Mouse (Mus musculus): ENCODE results near the gene D630003M21Rik.

Gene D630003M21Rik

GRCm38 (mm10) chr2:158236698-158237097, 7.7 kb upstream of the D630003M21Rik start:
- no peak for DNase-seq (ENCODE audit: low read depth)

DNA sequence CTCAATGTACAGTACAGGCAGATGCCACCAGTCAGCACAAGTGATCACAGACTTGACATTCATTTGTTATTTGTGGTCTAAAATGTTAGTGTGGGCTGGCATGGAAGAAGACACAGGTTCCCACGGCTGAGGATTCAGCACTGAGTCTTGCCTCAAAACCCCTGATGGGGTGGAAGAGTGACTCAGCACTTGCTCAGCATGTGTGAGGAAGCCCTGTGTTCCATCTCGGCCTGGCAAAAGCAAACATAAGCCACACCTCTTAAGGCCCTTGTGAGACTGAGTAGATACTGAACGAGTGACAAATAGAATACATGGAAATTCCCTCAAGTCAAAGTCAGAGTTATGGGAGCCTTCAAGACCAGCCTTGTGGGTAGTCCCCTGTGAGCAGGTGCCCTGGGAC, 4.1 kb upstream of the D630003M21Rik start:
- peak; percentile 65 for DNase-seq (ENCODE audit: low read depth)

DNA sequence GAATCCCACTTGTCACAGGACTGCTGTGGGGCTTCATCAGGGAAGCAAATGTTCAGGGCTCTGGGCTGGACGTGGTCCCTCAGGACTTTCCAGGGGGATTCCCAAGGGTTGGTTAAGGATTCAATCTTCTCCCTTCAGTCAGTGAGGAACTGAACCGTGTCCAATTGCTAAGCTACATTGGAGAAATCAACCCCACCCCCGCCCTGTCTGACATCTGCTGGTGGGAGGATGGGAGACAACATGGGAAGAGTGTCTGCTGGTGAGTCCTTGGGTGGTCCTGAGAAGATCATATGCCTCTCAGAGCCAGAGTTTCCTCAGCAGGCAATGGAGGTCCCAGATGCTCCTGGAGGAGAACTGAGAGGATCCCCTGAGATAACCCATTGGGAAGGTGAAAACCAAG, 3.4 kb upstream of the D630003M21Rik start:
- DNase-seq (ENCODE audit: low read depth): peak; percentile 23

DNA sequence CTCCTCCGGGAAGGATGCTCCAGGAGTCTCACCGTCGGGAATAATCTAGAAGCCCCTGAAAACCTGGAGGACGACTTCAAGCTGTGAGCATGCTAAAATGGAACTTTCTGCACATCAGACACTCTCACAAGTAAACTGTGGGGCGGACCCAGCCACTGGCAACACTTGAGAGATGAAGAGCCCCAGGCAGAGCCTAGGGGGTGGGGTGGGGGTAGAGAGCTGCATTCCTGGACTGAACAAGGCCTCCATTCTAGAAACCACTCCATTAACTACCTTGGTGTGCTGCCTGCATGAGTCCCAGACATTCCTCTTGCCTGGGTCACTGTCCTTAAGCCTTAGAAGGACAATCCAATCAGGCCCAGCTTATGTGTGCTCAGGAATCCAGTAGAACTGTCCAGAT, 2.0 kb upstream of the D630003M21Rik start:
- no peak for DNase-seq (ENCODE audit: low read depth)

- DNase-seq (ENCODE audit: low read depth): no peak
Measured at GRCm38 (mm10) chr2:158230617-158231016, 1.6 kb upstream of the D630003M21Rik start.

- no peak for DNase-seq (ENCODE audit: low read depth)
Measured at GRCm38 (mm10) chr2:158229503-158229892, 476 bp upstream of the D630003M21Rik start.

DNA sequence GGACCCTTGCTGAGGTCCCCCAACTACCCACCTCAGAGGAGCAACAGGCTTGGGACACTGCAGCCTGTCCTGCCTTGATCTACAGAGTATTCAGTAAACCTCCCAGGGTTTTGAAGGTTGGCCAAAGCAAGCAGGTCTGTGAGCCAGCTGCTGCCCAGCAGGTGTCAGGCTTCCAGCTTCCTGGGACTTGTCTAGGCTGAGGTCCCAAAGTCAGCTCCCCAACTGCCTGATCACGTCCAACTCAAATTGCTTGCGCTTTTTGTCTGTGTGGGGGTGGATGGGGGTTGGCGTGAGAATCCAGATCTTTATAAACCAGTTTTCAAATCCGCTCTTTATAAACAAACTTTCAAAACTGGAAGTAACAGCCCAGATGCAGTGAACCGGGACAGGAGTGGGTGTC, 3.7 kb downstream of the D630003M21Rik start:
- DNase-seq (ENCODE audit: low read depth): peak; percentile 44

DNA sequence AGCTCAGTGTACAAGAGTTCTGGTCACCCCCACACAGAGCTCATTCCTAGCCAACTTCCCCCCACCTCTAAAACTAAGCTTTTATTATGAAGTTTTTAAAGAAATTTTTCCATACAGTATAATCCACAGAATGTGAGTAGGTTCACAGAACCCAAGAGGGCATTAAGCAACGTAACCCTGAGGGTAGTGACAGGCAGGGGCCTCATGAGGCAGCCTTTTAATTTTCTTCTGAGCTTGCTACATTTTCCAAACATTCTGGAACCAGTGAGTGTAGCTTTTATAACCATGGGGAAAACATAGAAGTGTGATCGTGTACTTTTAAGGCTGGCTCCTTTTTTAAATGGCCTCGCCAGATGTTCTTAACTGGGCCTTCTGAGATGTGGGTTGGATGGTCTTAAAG, 5.5 kb downstream of the D630003M21Rik start:
- DNase-seq (ENCODE audit: low read depth): no peak

- DNase-seq (ENCODE audit: low read depth): peak; percentile 53
Measured at GRCm38 (mm10) chr2:158222664-158223063, 6.4 kb downstream of the D630003M21Rik start.

DNA sequence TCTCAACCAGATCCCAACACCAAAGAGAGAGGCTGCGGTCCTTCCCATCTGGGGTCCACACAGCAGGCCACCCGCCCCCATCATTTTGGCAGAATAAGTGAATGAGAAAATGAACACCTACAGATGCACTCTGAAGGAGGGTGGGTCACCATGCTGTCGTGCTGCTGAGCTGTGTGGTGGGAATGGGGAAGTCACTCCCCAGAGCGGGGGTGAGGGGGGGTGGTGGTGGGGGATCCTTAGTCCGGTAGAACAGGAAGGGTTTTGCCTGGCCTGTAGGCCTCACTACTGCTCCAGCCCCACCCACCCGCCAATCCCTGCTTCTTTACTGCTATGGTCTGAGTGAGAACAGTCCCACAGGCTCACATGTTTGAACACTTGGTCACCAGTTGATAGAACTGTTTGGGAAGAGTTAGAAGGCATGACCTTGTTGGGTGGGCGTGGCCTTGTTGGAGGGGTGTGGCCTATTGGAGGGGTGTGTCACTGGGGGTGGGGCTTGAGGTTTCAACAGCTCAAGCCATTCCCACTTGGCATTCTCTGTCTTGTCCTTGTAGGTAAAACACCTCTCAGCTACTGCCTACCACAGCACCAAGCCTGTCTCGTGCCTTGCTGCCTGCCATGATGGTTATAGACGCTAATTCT, 7.5 kb downstream of the D630003M21Rik start:
- DNase-seq (ENCODE audit: low read depth): no peak

GRCm38 (mm10) chr2:158219562-158219961, 9.5 kb downstream of the D630003M21Rik start:
- no peak for DNase-seq (ENCODE audit: low read depth)

DNA sequence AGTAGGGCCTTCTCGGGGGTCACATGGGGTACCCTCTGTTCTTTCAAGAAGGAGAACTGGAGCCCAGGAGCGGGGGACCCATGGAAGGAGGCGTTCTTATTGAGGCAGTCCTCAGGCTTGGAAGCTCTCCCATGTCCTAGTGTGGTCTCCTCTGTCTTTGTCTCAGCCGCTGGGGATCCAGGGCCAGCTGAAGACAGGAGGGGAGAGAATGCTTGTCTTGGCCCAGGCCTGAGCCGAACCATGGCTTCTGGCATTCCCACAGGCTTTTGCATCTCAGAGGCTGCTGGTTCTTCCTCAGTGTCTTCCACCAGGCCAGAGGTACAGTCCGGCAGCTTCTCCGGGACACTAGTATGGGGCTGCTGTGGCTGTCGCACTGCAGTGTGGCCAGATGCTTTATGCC, 12.5 kb downstream of the D630003M21Rik start:
- no peak for DNase-seq (ENCODE audit: low read depth)

GRCm38 (mm10) chr2:158215283-158216117, 13.5 kb downstream of the D630003M21Rik start:
- no peak for DNase-seq (ENCODE audit: low read depth)

- no peak for DNase-seq (ENCODE audit: low read depth)
Measured at GRCm38 (mm10) chr2:158211764-158212471, 17.1 kb downstream of the D630003M21Rik start.

DNA sequence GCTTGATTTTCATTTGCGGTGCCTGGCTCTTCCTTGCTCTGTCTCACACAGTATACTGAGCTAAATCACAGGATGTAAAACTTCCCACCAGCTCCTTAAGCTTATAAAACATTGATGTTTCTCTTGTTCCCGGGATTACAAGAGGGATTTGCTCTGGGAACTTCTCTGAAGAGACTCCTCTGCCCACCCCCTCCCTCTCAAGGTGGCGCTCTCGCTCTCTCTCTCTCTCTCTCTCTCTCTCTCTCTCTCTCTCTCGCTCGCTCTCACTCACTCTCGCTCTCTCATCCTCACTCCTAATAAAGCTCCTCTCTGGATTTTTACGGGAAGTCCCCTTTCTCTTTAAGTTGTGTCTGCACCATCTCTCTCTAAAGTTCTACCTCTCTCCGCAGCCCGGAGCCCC, 18.1 kb downstream of the D630003M21Rik start:
- DNase-seq (ENCODE audit: low read depth): no peak

DNA sequence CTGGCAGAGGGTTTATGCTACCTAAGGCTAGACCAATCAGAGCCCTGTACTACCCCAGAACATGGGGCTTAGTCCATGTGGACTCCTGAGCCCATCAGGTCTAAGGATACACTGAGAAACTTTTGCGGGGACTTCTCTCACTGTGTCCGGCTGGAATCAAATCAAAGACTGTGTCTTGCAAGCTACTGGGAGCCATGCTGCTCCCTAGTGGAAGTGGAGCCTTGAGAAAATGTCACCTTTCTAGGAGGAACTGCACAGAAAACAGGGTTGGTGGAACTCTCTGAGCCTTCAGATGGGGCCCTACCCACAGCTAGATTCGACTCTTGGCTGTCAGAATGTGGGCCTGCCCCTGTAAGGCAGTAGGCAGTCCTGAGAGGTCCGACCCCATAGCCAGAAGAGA, 18.5 kb downstream of the D630003M21Rik start:
- DNase-seq (ENCODE audit: low read depth): no peak

GRCm38 (mm10) chr2:158209776-158210175, 19.2 kb downstream of the D630003M21Rik start:
- no peak for DNase-seq (ENCODE audit: low read depth)

DNA sequence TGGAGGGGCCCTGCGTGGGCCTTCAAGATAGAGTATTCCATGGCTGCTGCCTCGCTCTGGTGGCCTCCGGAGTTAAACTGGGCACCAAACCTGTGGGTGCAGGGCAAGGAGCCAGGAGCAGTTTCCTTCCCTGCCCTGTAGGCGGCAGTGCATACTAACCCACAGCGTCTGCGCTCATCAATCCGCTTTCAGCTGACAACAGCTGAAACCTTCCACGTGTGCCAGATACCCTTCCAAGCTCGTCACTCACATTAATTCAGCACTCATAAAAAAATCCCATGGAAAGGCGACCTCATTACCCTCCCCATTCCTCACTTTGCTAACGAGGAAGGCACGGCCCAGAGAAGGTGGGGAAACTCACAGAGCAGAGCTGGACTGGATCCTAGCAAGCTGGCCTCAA, 21.2 kb downstream of the D630003M21Rik start:
- DNase-seq (ENCODE audit: low read depth): peak; percentile 85

DNA sequence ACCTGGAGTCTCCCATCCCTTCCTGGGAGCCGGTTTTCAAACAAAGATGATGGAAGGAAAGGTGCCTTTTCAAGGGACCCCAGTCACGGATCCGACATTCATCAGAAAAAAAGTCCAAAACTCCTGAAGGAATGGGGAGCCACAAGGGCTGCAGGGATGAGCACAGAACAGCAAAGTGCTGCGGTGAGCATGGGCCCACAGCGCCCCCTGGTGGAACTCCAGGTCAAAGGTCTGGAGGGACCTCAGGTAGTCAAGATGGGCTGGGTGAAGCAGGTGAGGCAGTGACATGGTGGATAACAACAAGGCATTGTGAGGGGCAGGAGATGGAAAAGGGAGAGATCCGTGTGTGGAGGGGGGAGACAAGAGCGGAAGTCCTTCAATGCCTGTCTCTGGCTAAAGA, 24.9 kb downstream of the D630003M21Rik start:
- peak; percentile 86 for DNase-seq (ENCODE audit: low read depth)

GRCm38 (mm10) chr2:158203686-158204085, 25.3 kb downstream of the D630003M21Rik start:
- DNase-seq (ENCODE audit: low read depth): no peak

DNA sequence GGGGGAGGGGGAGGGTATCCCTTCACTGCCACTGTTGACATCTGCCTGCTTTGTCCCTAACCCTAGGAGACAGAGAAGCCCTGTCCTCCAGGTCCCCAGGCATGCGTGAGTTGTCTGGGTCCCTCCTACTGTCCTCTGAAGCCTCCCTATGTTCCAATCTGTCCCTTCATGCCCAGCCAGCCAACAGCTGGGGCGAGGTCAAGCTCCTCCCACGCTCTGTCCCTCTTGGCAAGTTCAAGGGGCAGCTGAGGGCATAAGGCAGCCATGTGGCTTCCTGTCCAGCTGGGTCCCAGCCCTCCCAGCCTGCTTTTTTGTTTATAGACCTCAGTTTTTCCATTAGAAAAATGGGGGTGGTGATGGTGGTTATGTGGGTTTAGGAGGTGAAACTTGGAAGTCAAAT, 29.7 kb downstream of the D630003M21Rik start:
- DNase-seq (ENCODE audit: low read depth): no peak

- no peak for DNase-seq (ENCODE audit: low read depth)
Measured at GRCm38 (mm10) chr2:158198861-158199260, 30.2 kb downstream of the D630003M21Rik start.

GRCm38 (mm10) chr2:158197971-158198370, 31.1 kb downstream of the D630003M21Rik start:
- no peak for DNase-seq (ENCODE audit: low read depth)

Measured in NIH3T3 (cell line).